Mouse (Mus musculus) bone marrow, adult 2 months (tissue): ENCODE results near the gene Tbc1d2. TPM values are rescaled to one million over a fixed set of nuclear protein-coding genes. Genes with fewer than 3 reads are reported as not detected.

Source experiments
- H3K27ac ChIP-seq: fragments of 200-500 bp; 2 replicates; pipeline ENCODE4 v1.5.1; 2012; ENCODE audit warnings: low read depth, mild to moderate bottlenecking, control low read depth, inconsistent platforms, low read length; ENCODE audit not compliant: control insufficient read depth, poor library complexity, insufficient read depth
- H3K4me1 ChIP-seq: fragments of 200-500 bp; 2 replicates; pipeline ENCODE4 v1.6.1; 2011; ENCODE audit warnings: low read length; ENCODE audit not compliant: control insufficient read depth, insufficient read depth
- H3K4me3 ChIP-seq: fragments of 200-500 bp; replicated peaks from 2 replicates; pipeline ENCODE3; 2011; ENCODE audit warnings: mild to moderate bottlenecking, low read depth, low read length, control low read depth; ENCODE audit not compliant: control insufficient read depth
- CTCF ChIP-seq: fragments of 200-500 bp; IDR thresholded peaks from 2 replicates; pipeline ENCODE4 v1.5.1; 2011; ENCODE audit warnings: low read length, control low read depth; ENCODE audit not compliant: control insufficient read depth, insufficient read depth
- POLR2A ChIP-seq: fragments of 200-500 bp; IDR thresholded peaks from 2 replicates; pipeline ENCODE4 v1.6.1; 2011; ENCODE audit warnings: low read depth, mild to moderate bottlenecking, control low read depth, low read length, borderline replicate concordance; ENCODE audit not compliant: control insufficient read depth
- WGBS: fragments of 180-500 bp; shearing (Covaris S2); methylation state at CpG from one replicate; pipeline ENCODE4 v1.1.7; 2018; 5-methylcytosine and 5-hydroxymethylcytosine counted together
- polyA plus RNA-seq: library from polyadenylated mRNA; stranded (reverse); fragments of >200 nt; gene quantifications from 2 replicates; pipeline ENCODE4 v1.2.4, GENCODE M21; 2011; ENCODE audit warnings: low replicate concordance; ENCODE audit not compliant: missing spikeins, insufficient read depth, insufficient read length

Gene Tbc1d2
- polyA plus RNA-seq, 1 experiment = 4.6 TPM

GRCm38 (mm10) chr4:46675992-46676391 is 26.0 kb upstream of the Tbc1d2 start:
- Histone ChIP-seq H3K27ac (no peak overlapping the region), H3K4me1 (no peaks in the 10 kb centered on the region), H3K4me3 (no peak overlapping the region)
- TF ChIP-seq POLR2A (no peak), CTCF (no peak)
- 9% methylated on average over 4 of the region's 4 CpGs for WGBS

DNA sequence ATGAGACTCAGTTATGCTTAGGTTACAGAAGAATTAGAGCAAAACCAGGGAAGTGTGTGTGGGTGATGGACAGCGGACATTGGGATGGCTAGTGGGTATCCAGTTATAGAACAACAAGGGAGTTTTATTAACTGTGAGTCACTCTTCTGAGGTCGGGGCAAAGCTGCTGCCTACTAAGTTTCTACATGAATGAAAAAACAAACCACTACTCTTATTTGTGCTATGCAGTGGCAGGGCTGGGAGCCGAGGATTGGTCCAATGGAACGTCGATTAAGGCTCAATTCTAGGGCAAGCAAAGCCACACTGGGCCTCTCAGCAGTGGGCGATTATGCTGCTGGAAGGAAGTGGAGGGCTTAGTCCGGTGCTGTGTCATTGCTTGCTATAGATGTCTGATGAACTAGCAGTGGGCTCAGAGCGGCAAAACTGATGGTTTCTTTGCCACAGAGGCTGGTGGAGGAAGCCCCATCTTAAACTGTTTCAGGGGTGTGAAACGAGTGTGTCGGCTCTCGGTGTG is 25.3 kb upstream of the Tbc1d2 start:
- Histone ChIP-seq H3K27ac (no peak overlapping the region), H3K4me1 (no peaks in the 10 kb centered on the region), H3K4me3 (no peak overlapping the region)
- TF ChIP-seq CTCF = no peak
- TF ChIP-seq POLR2A = no peak
- 16% methylated on average over 11 of the region's 11 CpGs for WGBS

- Histone ChIP-seq H3K4me3 (no peak overlapping the region), H3K27ac (no peak overlapping the region), H3K4me1 (no peaks in the 10 kb centered on the region)
- 34% methylated on average over 11 of the region's 11 CpGs for WGBS
- TF ChIP-seq CTCF (no peak), POLR2A (no peak)
These were observed 18.6 kb upstream of the Tbc1d2 start for GRCm38 (mm10) chr4:46668620-46669019.

DNA sequence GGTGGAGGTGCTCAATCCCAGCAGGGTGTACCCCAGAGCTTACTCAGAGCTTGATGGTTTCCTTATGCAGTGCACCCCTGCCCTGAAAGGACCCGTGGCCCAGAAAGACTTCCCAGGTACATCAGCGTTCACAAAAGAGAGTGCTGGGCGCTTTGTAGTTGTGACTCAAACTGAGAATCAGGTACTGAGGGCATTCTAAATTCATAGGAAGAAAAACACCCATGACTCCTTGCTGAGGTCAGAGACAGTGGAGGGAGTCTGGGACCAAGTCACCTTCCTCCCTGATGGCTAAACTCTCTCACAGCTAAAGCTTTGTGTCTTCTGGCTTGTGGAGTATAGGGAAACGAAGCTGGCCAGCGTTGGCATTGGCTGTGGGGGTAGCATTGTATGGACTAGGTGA is 16.4 kb upstream of the Tbc1d2 start:
- Histone ChIP-seq H3K4me1 (no peaks in the 10 kb centered on the region), H3K4me3 (no peak overlapping the region), H3K27ac (no peak overlapping the region)
- WGBS = 78% methylated on average over 5 of the region's 5 CpGs
- TF ChIP-seq CTCF (no peak), POLR2A (no peak)

DNA sequence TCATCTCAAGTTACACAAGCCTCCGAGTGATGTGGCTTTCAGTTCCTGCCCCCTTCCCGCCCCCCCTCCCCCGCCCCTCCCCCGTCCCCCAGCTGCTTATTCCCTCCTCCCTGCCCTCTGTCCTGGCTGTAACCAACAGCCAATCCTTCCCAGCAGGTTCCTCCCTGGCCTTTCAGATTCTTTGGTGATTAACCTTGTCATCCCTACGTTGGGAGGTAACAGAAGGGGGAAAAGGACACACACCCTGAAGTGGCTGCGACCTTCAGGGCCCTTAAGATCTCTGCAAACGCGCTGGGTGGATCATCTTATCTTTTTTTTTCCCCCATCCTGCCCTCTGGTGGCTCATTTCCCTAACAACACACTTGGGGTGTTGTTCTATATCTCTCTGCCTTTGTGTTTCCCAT is 15.4 kb upstream of the Tbc1d2 start:
- no peak overlapping the region for H3K4me3 ChIP-seq
- no peak overlapping the region for H3K27ac ChIP-seq
- TF ChIP-seq CTCF = peak; percentile 5; the same call in 1 of the 2 replicates
- TF ChIP-seq POLR2A = no peak
- no peaks in the 10 kb centered on the region for H3K4me1 ChIP-seq
- 5% methylated on average over 7 of the region's 8 CpGs for WGBS

- Histone ChIP-seq H3K4me1 (no peaks in the 10 kb centered on the region), H3K27ac (no peak overlapping the region)
These were observed 14.4 kb upstream of the Tbc1d2 start for GRCm38 (mm10) chr4:46664123-46665009.

DNA sequence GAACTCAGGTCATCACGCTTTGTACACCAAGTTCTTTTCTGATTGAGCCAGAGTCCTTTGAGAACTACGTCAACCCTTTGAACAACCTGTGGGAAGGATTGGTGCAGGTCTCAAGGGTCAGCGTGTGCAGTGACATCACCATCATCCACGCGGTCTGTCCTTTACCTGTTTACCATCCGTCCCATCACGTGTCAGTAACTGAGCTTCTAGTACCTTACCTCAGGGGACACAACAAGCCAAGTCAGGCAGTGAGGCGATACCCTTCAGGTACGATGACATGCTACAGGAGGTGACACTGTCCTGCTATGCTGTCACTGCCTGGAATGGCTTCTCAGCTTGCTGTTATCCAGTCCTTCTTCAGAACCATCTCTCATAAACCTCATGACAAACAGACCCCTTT is 11.4 kb upstream of the Tbc1d2 start:
- 78% methylated on average over 9 of the region's 9 CpGs for WGBS
- no peaks in the 10 kb centered on the region for H3K4me1 ChIP-seq
- TF ChIP-seq POLR2A = no peak
- TF ChIP-seq CTCF = no peak

More at GRCm38 (mm10) chr4:46664123-46665009, 14.4 kb upstream of the Tbc1d2 start:
- H3K4me3 ChIP-seq = no peak overlapping the region
- 32% methylated on average over 34 of the region's 34 CpGs for whole genome bisulfite sequencing
- TF ChIP-seq CTCF (no peak), POLR2A (peak; percentile 26; the same call in 1 of the 2 replicates)

GRCm38 (mm10) chr4:46658946-46659345 is 8.9 kb upstream of the Tbc1d2 start:
- WGBS = 81% methylated on average over 5 of the region's 5 CpGs
- TF ChIP-seq CTCF (no peak), POLR2A (no peak)
- Histone ChIP-seq H3K4me1 (no peaks in the 10 kb centered on the region), H3K4me3 (no peak overlapping the region), H3K27ac (no peak overlapping the region)

More for the DNA sequence above, 11.4 kb upstream of the Tbc1d2 start:
- Histone ChIP-seq H3K4me3 (no peak overlapping the region), H3K27ac (no peak overlapping the region)

DNA sequence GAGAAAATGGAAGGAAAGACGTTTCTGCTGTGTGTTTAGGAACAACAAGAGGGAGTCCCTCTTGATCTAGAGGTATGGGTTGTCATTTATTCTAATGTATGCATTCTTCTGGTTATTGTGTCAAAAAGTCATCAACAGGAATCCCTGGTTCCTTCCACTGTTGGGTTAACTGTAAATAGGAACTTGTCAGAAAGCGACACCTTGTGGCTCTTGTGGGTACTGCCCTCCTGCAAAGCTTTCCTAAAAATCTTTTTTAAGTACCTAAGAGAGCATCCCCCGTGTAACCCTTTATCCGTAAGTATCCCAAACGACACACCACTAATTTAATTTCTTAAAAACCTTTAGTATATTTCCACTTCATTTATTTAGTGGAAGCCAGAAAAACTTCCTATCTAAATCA is 7.1 kb upstream of the Tbc1d2 start:
- 7% methylated on average over 5 of the region's 5 CpGs for WGBS
- Histone ChIP-seq H3K4me1 (no peaks in the 10 kb centered on the region), H3K27ac (no peak overlapping the region), H3K4me3 (no peak overlapping the region)
- TF ChIP-seq POLR2A (no peak), CTCF (peak; percentile 36)
